Mouse (Mus musculus): ENCODE measurements around the gene Tdg.

DNA sequence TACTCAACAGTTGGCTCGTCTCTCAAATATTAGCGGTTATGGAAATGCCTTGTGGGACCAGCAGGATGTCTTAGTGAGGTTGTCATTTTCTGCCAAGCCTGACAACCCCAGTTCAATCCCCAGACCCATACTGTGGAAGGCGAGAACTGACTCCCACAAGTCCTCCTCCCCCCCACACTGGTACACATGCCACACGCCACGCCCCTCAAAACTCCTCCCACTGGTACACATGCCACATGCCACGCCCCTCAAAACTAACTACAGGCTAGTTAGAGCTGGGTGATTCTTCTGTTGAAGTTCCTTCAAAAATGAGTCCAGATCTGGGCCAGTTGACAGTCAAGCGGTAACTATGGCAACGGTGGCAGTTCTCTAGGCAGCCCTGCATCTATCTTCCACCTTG is 16.5 kb downstream of the Tdg start:
- no peak for TF ChIP-seq POLR2A (IDR thresholded peaks at IDR 0.05; ENCODE audit: borderline replicate concordance, extremely low read depth, insufficient read depth, insufficient read length, poor library complexity, severe bottlenecking)
- TF ChIP-seq CTCF (IDR thresholded peaks at IDR 0.05; ENCODE audit: borderline replicate concordance, extremely low read depth, insufficient read depth, insufficient read length), result no peak
